Mouse (Mus musculus): ENCODE data around the gene Cdiptos. TPM values are rescaled to one million over a fixed set of nuclear protein-coding genes. Genes with fewer than 3 reads are reported as not detected.

Cdiptos gene
- polyA plus RNA-seq, 1 experiment: 1.0 TPM

- Histone ChIP-seq H3K27me3 (ENCODE audit: control insufficient read depth, insufficient read depth, low read length) (no peaks in the 10 kb centered on the region), H3K36me3 (ENCODE audit: control insufficient read depth, insufficient read depth, low read length) (no peaks in the 10 kb centered on the region), H3K27ac (ENCODE audit: control insufficient read depth, insufficient read depth, low read length) (no peak overlapping the region), H3K4me1 (replicated peaks; ENCODE audit: control insufficient read depth, insufficient read depth, low read length) (peaks cover 15% of the 10 kb centered on the region), H3K4me3 (ENCODE audit: control insufficient read depth, insufficient read depth, low read length) (no peak overlapping the region)
- TF ChIP-seq POLR2A (IDR thresholded peaks at IDR 0.05; ENCODE audit: control insufficient read depth, extremely low read depth, insufficient read depth, low read length, poor library complexity) (no peak), CTCF (IDR thresholded peaks at IDR 0.05; ENCODE audit: borderline replicate concordance, control insufficient read depth, extremely low read depth, insufficient read depth, low read length, poor library complexity) (no peak)
- DNase-seq: no peak
- WGBS: 90% methylated on average over 17 of the region's 17 CpGs
Measured at GRCm38 (mm10) chr7:127009307-127010085, 33.6 kb upstream of the Cdiptos start.

- Histone ChIP-seq H3K27ac (ENCODE audit: control insufficient read depth, insufficient read depth, low read length) (no peak overlapping the region), H3K36me3 (ENCODE audit: control insufficient read depth, insufficient read depth, low read length) (no peaks in the 10 kb centered on the region), H3K27me3 (ENCODE audit: control insufficient read depth, insufficient read depth, low read length) (no peaks in the 10 kb centered on the region), H3K4me1 (replicated peaks; ENCODE audit: control insufficient read depth, insufficient read depth, low read length) (peaks cover 9% of the 10 kb centered on the region), H3K4me3 (ENCODE audit: control insufficient read depth, insufficient read depth, low read length) (no peak overlapping the region)
- TF ChIP-seq POLR2A (IDR thresholded peaks at IDR 0.05; ENCODE audit: control insufficient read depth, extremely low read depth, insufficient read depth, low read length, poor library complexity) (no peak), CTCF (IDR thresholded peaks at IDR 0.05; ENCODE audit: borderline replicate concordance, control insufficient read depth, extremely low read depth, insufficient read depth, low read length, poor library complexity) (no peak)
- no peak for DNase-seq
- 59% methylated on average over 9 of the region's 9 CpGs for WGBS
Measured at GRCm38 (mm10) chr7:127008239-127009019, 32.5 kb upstream of the Cdiptos start.

- H3K36me3 ChIP-seq (ENCODE audit: control insufficient read depth, insufficient read depth, low read length): no peaks in the 10 kb centered on the region
- 95% methylated on average over 6 of the region's 6 CpGs for WGBS
- no peak overlapping the region for H3K27ac ChIP-seq (ENCODE audit: control insufficient read depth, insufficient read depth, low read length)
- no peak for DNase-seq
- no peaks in the 10 kb centered on the region for H3K27me3 ChIP-seq (ENCODE audit: control insufficient read depth, insufficient read depth, low read length)
- TF ChIP-seq POLR2A (IDR thresholded peaks at IDR 0.05; ENCODE audit: control insufficient read depth, extremely low read depth, insufficient read depth, low read length, poor library complexity) (no peak), CTCF (IDR thresholded peaks at IDR 0.05; ENCODE audit: borderline replicate concordance, control insufficient read depth, extremely low read depth, insufficient read depth, low read length, poor library complexity) (no peak)
- H3K4me3 ChIP-seq (ENCODE audit: control insufficient read depth, insufficient read depth, low read length): no peak overlapping the region
- peaks cover 5% of the 10 kb centered on the region; the same call in 1 of the 2 replicates for H3K4me1 ChIP-seq (replicated peaks; ENCODE audit: control insufficient read depth, insufficient read depth, low read length)
Measured at GRCm38 (mm10) chr7:127007313-127008024, 31.6 kb upstream of the Cdiptos start.

- no peak for DNase-seq
- Histone ChIP-seq H3K27me3 (ENCODE audit: control insufficient read depth, insufficient read depth, low read length) (no peaks in the 10 kb centered on the region), H3K36me3 (ENCODE audit: control insufficient read depth, insufficient read depth, low read length) (no peaks in the 10 kb centered on the region), H3K4me1 (replicated peaks; ENCODE audit: control insufficient read depth, insufficient read depth, low read length) (peaks cover 10% of the 10 kb centered on the region; the same call in 1 of the 2 replicates), H3K4me3 (ENCODE audit: control insufficient read depth, insufficient read depth, low read length) (no peak overlapping the region), H3K27ac (ENCODE audit: control insufficient read depth, insufficient read depth, low read length) (no peak overlapping the region)
- 92% methylated on average over 4 of the region's 4 CpGs for WGBS
- no peak for TF ChIP-seq POLR2A (IDR thresholded peaks at IDR 0.05; ENCODE audit: control insufficient read depth, extremely low read depth, insufficient read depth, low read length, poor library complexity)
- TF ChIP-seq CTCF (IDR thresholded peaks at IDR 0.05; ENCODE audit: borderline replicate concordance, control insufficient read depth, extremely low read depth, insufficient read depth, low read length, poor library complexity): no peak
Measured at GRCm38 (mm10) chr7:127004122-127004875, 28.4 kb upstream of the Cdiptos start.

- Histone ChIP-seq H3K36me3 (ENCODE audit: control insufficient read depth, insufficient read depth, low read length) (no peaks in the 10 kb centered on the region), H3K4me1 (replicated peaks; ENCODE audit: control insufficient read depth, insufficient read depth, low read length) (peaks cover 7% of the 10 kb centered on the region; the same call in 1 of the 2 replicates)
Measured at GRCm38 (mm10) chr7:127003620-127004019, 27.7 kb upstream of the Cdiptos start.

More at GRCm38 (mm10) chr7:127003620-127004019, 27.7 kb upstream of the Cdiptos start:
- WGBS: 93% methylated on average over 5 of the region's 5 CpGs
- DNase-seq: no peak
- no peaks in the 10 kb centered on the region for H3K27me3 ChIP-seq (ENCODE audit: control insufficient read depth, insufficient read depth, low read length)
- TF ChIP-seq CTCF (IDR thresholded peaks at IDR 0.05; ENCODE audit: borderline replicate concordance, control insufficient read depth, extremely low read depth, insufficient read depth, low read length, poor library complexity) (no peak), POLR2A (IDR thresholded peaks at IDR 0.05; ENCODE audit: control insufficient read depth, extremely low read depth, insufficient read depth, low read length, poor library complexity) (no peak)
- no peak overlapping the region for H3K27ac ChIP-seq (ENCODE audit: control insufficient read depth, insufficient read depth, low read length)
- H3K4me3 ChIP-seq (ENCODE audit: control insufficient read depth, insufficient read depth, low read length): no peak overlapping the region

Measured in thymus, adult 2 months (tissue).